Mouse (Mus musculus) left cerebral cortex, postnatal 36 days (tissue): ENCODE results near the gene Nfatc2. TPM values are rescaled to one million over a fixed set of nuclear protein-coding genes. Genes with fewer than 3 reads are reported as not detected.
A peak's percentile ranks its signal among the peaks of the same experiment; 100 is the strongest.

Experiments used
- DNase-seq, 2 experiments: peaks; one replicate each; pipeline ENCODE4 v3.0.0; 2021 to 2022; ENCODE audit warnings: low spot score in 2 of 2, mixed read lengths in 1 of 2
- intact Hi-C: fragments of 180-260 bp; cut with DNase I; formaldehyde crosslinking; loops from one replicate; pipeline ENCODE4 v1.15.1; 2025
- total RNA-seq, 2 experiments: library from RNA; stranded (reverse); gene quantifications; 2 replicates each; pipeline ENCODE4 v1.2.3; 2021

Nfatc2 gene
- total RNA-seq: 10 to 100 TPM in 1 of 2 experiments, 1 to 10 TPM in 1; 9.5 to 12.5 TPM

- intact Hi-C loops: loop anchor here (5.0 kb wide), 2 partner anchors 49 to 69 kb away; no protein-coding TSS in a partner anchor
- DNase-seq: peak; percentile 69 to 72
Measured at GRCm38 (mm10) chr2:168601491-168602386, at the start of gene Nfatc2. Gene Nfatc2 (minus strand): TSS chr2:168601657.

- no peak for DNase-seq
- intact Hi-C loops: no loop called here
Measured at GRCm38 (mm10) chr2:168648171-168648570, 46.7 kb upstream of the Nfatc2 start.

GRCm38 (mm10) chr2:168644855-168645254 is 43.4 kb upstream of the Nfatc2 start:
- no peak for DNase-seq
- intact Hi-C loops: no loop called here

DNA sequence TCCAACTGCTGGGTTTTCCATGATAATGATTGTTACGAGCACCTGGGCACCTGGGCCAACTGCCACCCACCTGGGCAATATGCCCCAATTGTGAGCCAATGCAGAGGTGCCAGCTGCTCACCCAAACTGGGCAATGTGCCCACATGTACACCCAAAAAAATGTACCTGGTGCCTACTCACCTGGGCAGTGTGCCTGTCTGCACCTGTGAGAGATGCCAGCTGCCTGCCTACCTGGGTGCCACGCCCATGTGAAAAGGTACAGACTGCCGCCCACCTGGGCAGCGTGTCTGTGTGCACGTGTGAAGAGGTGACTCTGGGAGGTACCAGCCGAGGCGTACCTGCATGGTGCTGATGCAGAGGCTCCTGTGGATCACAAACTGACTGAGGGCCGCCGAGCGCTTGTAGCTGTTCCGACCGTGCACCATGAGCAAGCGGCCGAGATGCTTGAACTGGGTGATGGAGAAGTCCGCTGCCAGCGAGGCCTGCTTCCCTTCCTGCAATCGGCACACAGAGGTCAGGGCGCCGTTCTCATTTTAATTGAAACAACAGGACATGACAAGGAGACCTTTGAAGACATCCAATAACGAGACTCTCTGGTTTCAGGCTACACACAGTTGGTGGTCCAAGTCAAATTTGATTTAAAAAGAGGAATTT is 42.2 kb upstream of the Nfatc2 start:
- intact Hi-C loops: no loop called here
- no peak for DNase-seq

DNA sequence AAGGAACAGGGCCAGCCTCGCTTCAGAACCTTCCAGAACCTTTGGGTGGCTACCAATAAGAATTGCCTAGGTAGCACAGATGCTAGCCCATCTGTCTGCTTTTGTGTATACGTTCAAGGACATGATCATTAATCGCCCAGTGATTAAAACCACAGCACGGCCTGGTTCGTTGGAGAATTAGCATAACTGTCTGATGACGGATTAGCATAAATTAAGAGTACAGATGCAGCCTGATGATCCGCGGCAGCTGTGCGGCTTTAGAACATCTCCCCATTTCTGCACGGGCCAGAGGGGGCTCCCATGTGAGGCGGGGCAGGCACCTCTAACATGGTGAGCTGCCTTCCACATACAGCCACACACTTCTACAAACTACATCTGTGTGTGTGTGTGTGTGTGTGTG is 40.7 kb upstream of the Nfatc2 start:
- intact Hi-C loops: no loop called here
- DNase-seq: no peak

DNA sequence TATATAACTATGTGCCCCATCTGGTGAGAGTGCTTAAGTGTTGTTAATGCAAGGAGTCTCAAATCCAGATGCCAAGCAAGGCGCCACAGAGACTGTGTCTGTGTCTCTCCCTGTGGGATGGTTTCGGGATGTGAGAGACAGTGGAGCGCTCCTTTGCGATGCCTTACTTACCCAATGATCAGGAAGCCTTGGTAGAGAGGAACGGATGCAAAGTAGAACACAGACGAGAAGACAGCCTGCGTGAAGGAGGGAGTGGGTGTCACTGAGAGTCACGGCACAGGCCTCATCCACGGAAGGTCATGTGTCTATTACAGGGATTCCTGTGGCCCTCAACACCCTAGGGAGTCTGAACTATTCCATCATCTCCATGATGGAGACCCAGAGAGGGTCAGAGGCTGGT is 39.0 kb upstream of the Nfatc2 start:
- intact Hi-C loops: no loop called here
- no peak for DNase-seq

- intact Hi-C loops: no loop called here
- DNase-seq: no peak
Measured at GRCm38 (mm10) chr2:168634881-168635280, 33.4 kb upstream of the Nfatc2 start.

GRCm38 (mm10) chr2:168633301-168633816 is 31.9 kb upstream of the Nfatc2 start:
- intact Hi-C loops: no loop called here
- no peak for DNase-seq

- DNase-seq: no peak
- intact Hi-C loops: no loop called here
Measured at GRCm38 (mm10) chr2:168632543-168632942, 31.1 kb upstream of the Nfatc2 start.

DNA sequence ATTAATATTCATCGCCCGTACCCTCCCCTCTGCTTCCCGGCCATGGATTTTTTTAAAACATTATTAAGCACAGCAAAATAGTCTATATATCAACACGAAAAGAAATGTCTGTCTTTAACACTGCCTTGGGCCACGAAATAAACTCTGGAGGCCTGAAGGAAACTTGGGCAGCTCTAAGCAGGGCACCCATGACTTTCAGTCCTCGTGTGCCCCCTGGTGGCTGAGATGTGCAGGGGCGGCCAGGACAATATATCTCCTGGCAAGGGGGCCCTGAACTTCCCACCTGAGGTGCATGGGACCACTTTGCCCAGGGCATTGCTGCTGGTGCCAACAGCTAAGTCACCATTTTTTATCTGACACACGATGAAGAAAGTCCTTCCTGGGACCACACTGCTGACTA is 27.3 kb upstream of the Nfatc2 start:
- intact Hi-C loops: loop anchor here (1.0 kb wide), 2 partner anchors 159 to 378 kb away; no protein-coding TSS in a partner anchor
- peak; percentile 70 to 73 for DNase-seq

DNA sequence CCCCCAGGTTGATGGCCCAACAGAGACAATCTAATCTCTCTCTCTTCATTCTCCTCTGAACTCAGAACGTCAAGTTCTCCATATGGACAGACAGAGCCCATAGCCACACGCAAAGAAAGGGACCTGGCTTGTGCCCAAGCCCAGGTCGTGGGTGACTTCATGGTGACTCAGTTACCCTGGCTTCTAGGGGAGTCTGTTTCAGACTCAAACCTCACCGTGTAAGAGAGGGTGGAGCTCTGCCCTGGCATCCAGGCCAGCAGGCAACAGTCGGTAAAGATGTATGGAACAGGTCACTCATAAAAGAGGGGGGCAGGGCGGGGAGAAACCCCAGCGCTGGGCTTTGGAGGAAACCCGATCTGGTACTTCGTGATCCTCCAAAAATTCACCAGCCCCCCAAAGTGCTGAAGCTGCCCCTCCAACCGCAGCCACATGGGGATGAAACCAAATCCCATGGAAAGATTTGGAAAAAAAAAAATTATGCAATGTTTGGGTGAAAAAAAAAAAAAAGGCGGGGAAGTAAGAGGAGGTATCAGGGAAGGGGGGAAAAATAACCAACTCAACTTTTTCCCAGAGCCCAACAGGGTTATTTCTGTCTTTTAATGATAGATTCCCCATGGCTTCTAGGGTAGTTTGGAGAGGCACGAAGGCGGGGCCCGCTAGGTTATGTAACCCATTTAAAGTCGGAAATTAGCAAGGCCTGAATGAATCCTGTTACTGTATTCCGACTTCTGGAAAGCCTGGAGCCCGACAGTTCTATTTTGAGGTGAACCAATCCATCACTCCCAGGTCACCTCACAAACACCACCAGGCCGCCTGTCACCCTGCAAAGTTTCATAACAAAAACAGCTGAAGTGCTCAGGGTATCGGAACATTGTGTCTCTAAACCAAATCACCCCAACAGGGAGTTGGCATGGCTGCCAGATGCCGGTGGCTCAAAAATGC is 26.6 kb upstream of the Nfatc2 start:
- no peak for DNase-seq
- intact Hi-C loops: loop anchor here (1.0 kb wide), 2 partner anchors 159 to 378 kb away; no protein-coding TSS in a partner anchor

DNA sequence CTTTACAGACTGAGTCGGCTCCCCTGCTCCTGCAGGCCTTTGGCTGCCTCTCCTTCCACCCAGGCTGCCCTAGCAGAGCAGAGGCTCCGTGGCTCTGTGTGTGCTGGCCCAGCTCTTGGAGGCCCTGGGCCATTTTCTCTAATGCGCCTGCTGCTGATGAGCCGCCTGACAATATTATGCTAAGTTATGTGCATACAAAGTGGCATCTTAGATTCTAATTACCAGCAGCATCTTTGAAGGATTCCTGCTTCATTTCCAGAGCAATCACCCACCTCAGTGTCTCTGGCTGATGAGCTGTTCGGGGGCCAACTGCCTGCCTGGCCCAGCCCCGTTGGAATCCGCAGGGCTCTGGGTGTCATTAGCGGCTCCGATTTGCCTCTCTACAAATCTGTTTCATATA is 24.9 kb upstream of the Nfatc2 start:
- no peak for DNase-seq
- intact Hi-C loops: no loop called here

DNA sequence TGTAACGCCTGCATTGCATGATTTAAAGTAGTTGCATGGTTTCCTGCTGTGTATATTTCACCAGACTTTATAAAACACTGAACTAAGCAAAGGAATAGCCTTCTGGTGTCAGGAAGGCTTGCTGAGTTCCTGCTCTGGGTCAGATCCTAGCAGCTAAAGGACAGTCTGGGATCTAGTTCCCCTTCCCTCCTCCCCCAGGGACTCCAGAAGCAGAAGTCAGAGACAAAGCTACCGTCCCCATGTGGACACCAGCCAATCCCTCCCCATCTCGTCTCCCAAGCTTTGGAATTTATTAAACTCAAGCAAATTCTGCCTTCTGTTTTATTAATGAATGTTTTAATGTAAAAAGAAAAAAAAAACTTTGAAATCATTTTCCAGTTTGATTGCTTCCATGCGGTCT is 23.6 kb upstream of the Nfatc2 start:
- intact Hi-C loops: no loop called here
- DNase-seq: no peak

DNA sequence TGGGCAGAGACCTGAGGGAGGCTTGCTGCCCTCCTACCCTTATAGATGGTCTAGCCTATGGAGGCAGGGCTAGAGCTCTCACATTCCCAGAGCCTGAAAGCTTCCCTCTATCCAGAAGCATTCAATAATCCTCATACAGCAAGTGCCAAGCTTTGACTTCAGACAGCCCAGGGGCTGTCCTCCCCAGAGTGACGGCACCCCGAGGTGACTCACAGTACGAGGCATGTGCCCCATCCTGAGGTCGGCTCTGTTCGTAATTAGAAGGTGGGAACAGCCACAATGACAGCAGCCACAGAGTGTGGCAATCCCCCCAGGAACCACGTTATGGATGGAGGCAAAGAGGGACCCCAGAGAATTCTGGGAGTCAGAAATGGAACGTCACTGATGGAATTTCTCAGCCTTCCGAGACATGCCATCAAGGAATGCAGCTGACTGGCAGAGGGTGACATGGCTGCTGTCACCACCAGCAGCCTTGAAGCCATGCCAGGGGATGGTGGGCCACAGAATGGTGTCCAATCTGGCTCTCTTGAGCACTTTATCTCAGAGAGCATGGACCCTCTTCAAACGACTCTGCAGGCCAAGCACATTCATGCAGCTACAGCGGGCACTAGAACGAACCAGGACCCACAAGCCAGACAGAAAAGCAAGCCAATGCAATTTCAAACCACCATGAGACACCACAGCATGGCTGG is 19.8 kb upstream of the Nfatc2 start:
- DNase-seq: no peak
- intact Hi-C loops: no loop called here

DNA sequence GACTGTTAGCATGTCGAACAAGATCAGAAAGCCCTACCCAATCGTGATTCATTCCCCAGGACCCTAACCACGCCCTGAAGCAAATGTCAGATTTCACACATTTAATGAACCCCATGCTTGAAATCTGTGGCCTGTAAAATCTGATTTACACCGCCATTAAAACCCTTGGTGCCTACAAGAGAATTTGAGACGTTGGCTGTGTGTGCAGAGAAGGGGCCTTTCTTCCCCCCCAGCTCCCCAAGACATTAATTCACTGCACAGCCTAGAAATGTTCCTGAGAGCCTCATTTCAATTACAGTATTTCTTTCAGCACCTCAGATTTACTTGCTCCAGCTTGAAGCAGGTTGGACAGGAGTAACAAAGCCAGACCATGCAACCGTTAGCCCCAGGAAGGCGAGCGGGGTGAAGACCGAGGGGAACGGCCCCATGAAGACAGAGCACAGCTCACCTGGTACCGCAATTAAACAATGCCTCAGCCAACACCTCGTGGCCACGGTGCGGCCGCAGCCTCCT is 16.8 kb upstream of the Nfatc2 start:
- intact Hi-C loops: no loop called here

DNA sequence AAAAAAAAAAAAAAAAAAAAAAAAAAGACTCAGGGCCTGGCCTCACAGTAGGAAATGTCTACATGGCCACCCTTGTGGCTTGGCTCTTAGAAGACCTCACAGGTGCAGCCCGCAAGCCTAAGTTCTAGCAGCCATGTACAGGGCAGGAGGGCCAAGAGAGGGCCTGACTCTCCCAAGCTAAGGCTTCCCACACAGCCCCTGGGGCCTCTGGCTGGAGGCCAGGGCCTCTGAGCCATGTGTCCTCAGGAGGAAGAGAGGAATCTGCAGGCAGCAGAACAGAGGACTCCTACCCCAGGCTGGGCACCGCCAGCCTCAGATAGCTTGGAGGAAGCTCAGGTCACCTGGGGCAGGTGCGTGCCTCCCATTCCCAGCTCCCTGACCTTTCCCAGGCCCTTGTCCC is 13.7 kb upstream of the Nfatc2 start:
- intact Hi-C loops: no loop called here
- no peak for DNase-seq

More for the DNA sequence above, 16.8 kb upstream of the Nfatc2 start:
- no peak for DNase-seq

- intact Hi-C loops: no loop called here
- DNase-seq: no peak
Measured at GRCm38 (mm10) chr2:168614170-168614872, 12.9 kb upstream of the Nfatc2 start.
